Mouse (Mus musculus) stomach, embryonic 16.5 days (tissue): ENCODE data around the gene Smyd2. TPM values are rescaled to one million over a fixed set of nuclear protein-coding genes. Genes with fewer than 3 reads are reported as not detected.

Experiments
- ATAC-seq: fragments of 200-750 bp; cut with Nextera tagmentation; 2 replicates; pipeline ENCODE4 v1.8.0; 2017; ENCODE audit warnings: moderate number of reproducible peaks, moderate TSS enrichment; ENCODE audit not compliant: insufficient read depth, low FRiP score
- H3K27ac ChIP-seq: fragments of 300-500 bp; sonication (generic); 2 replicates; pipeline ENCODE4 v1.5.1; 2014; ENCODE audit warnings: low read length
- H3K27me3 ChIP-seq: fragments of 300-500 bp; sonication (generic); 2 replicates; pipeline ENCODE4 v1.6.1; 2014; ENCODE audit warnings: low read length, control low read depth, mixed read lengths; ENCODE audit not compliant: control insufficient read depth, insufficient read depth
- H3K36me3 ChIP-seq: fragments of 300-500 bp; sonication (generic); 2 replicates; pipeline ENCODE4 v1.6.1; 2014; ENCODE audit warnings: low read length; ENCODE audit not compliant: control insufficient read depth, insufficient read depth
- H3K4me1 ChIP-seq: fragments of 300-500 bp; sonication (generic); 2 replicates; pipeline ENCODE4 v1.6.1; 2014; ENCODE audit warnings: low read length, control low read depth, mixed read lengths; ENCODE audit not compliant: control insufficient read depth, insufficient read depth
- H3K4me2 ChIP-seq: fragments of 300-500 bp; sonication (generic); 2 replicates; pipeline ENCODE4 v1.6.1; 2014; ENCODE audit warnings: low read depth, low read length, mixed read lengths
- H3K4me3 ChIP-seq: fragments of 300-500 bp; sonication (generic); replicated peaks from 2 replicates; pipeline ENCODE4 v1.5.1; 2014; ENCODE audit warnings: mild to moderate bottlenecking, low read length
- H3K9ac ChIP-seq: fragments of 300-500 bp; sonication (generic); 2 replicates; pipeline ENCODE4 v1.6.1; 2014; ENCODE audit warnings: low read length
- H3K9me3 ChIP-seq: fragments of 300-500 bp; sonication (generic); replicated peaks from 2 replicates; pipeline ENCODE4 v1.6.1; 2016; ENCODE audit warnings: low read length, control low read depth; ENCODE audit not compliant: control insufficient read depth
- WGBS: fragments of 180-500 bp; shearing (Covaris S2); extraction: QIAGEN DNeasy Blood & Tissue Kit; methylation state at CpG from one replicate; pipeline ENCODE4 v1.1.7; 2014; 5-methylcytosine and 5-hydroxymethylcytosine counted together
- polyA plus RNA-seq: library from polyadenylated mRNA; unstranded; fragments of >200 nt; fragmentation: Nextera tagmentation; extraction: Ambion mirVana; gene quantifications from 2 replicates; pipeline ENCODE4 v1.2.1, GENCODE M21; 2015

Gene Smyd2
- polyA plus RNA-seq, 1 experiment from 2014 or later, result 79.8 TPM

GRCm38 (mm10) chr1:189922721-189923120, 558 bp upstream of the Smyd2 start:
- no peaks in the 10 kb centered on the region for H3K36me3 ChIP-seq
- ATAC-seq, result no peak
- H3K9ac ChIP-seq, result peak overlapping the region; percentile 93
- no peak overlapping the region for H3K27ac ChIP-seq
- peak overlapping the region; percentile 91 for H3K4me2 ChIP-seq
- H3K4me1 ChIP-seq, result peaks cover 19% of the 10 kb centered on the region
- no peaks in the 10 kb centered on the region for H3K27me3 ChIP-seq
- no peaks in the 10 kb centered on the region for H3K9me3 ChIP-seq
- H3K4me3 ChIP-seq, result peak overlapping the region; percentile 81
- WGBS, result 23% methylated on average over 9 of the region's 9 CpGs

DNA sequence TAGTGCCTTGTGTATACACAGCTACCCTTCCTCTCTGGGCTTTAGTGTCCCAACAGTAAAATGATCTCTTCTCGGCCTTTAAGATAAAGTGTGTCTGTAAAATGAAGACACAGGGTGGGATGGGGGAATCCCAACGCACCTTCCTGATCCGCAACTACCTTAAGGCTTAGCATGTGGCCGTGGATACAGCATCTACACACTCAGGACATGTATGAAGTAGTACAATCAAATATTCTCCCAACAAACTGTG, 670 bp downstream of the Smyd2 start:
- H3K9ac ChIP-seq, result peak overlapping the region; percentile 93
- H3K36me3 ChIP-seq, result no peaks in the 10 kb centered on the region
- 4% methylated on average over 4 of the region's 4 CpGs for WGBS
- H3K9me3 ChIP-seq, result no peaks in the 10 kb centered on the region
- H3K4me2 ChIP-seq, result peak overlapping the region; percentile 91
- H3K4me3 ChIP-seq, result peak overlapping the region; percentile 81
- H3K27ac ChIP-seq, result peak overlapping the region; percentile 57; the same call in 1 of the 2 replicates
- no peak for ATAC-seq
- H3K27me3 ChIP-seq, result no peaks in the 10 kb centered on the region
- H3K4me1 ChIP-seq, result peaks cover 19% of the 10 kb centered on the region

GRCm38 (mm10) chr1:189920701-189921567, 1.2 kb downstream of the Smyd2 start:
- H3K9ac ChIP-seq, result peak overlapping the region; percentile 93
- H3K4me3 ChIP-seq, result peak overlapping the region; percentile 81
- no peaks in the 10 kb centered on the region for H3K27me3 ChIP-seq
- no peaks in the 10 kb centered on the region for H3K9me3 ChIP-seq
- no peaks in the 10 kb centered on the region for H3K36me3 ChIP-seq
- whole genome bisulfite sequencing, result 38% methylated on average over 28 of the region's 28 CpGs
- peak; percentile 34; the same call in 1 of the 2 replicates for ATAC-seq
- peaks cover 19% of the 10 kb centered on the region for H3K4me1 ChIP-seq
- peak overlapping the region; percentile 91 for H3K4me2 ChIP-seq
- H3K27ac ChIP-seq, result no peak overlapping the region

GRCm38 (mm10) chr1:189919756-189920155, 2.4 kb downstream of the Smyd2 start:
- no peaks in the 10 kb centered on the region for H3K27me3 ChIP-seq
- H3K9me3 ChIP-seq, result no peaks in the 10 kb centered on the region
- H3K27ac ChIP-seq, result no peak overlapping the region
- H3K4me3 ChIP-seq, result no peak overlapping the region
- no peak overlapping the region for H3K4me2 ChIP-seq
- 86% methylated on average over 3 of the region's 3 CpGs for WGBS
- no peaks in the 10 kb centered on the region for H3K36me3 ChIP-seq
- ATAC-seq, result no peak
- H3K9ac ChIP-seq, result no peak overlapping the region
- H3K4me1 ChIP-seq, result peaks cover 19% of the 10 kb centered on the region

- Histone ChIP-seq H3K4me1 (peaks cover 15% of the 10 kb centered on the region; the same call in 1 of the 2 replicates), H3K27me3 (no peaks in the 10 kb centered on the region), H3K4me3 (no peak overlapping the region), H3K27ac (no peak overlapping the region), H3K9ac (no peak overlapping the region), H3K4me2 (no peak overlapping the region), H3K36me3 (0 out of 2 replicates have a peak, but pooled peaks cover 3% of the 10 kb centered on the region), H3K9me3 (no peaks in the 10 kb centered on the region)
- no peak for ATAC-seq
- 53% methylated on average over 4 of the region's 4 CpGs for WGBS
Observed at GRCm38 (mm10) chr1:189917126-189917500, 5.0 kb downstream of the Smyd2 start.

DNA sequence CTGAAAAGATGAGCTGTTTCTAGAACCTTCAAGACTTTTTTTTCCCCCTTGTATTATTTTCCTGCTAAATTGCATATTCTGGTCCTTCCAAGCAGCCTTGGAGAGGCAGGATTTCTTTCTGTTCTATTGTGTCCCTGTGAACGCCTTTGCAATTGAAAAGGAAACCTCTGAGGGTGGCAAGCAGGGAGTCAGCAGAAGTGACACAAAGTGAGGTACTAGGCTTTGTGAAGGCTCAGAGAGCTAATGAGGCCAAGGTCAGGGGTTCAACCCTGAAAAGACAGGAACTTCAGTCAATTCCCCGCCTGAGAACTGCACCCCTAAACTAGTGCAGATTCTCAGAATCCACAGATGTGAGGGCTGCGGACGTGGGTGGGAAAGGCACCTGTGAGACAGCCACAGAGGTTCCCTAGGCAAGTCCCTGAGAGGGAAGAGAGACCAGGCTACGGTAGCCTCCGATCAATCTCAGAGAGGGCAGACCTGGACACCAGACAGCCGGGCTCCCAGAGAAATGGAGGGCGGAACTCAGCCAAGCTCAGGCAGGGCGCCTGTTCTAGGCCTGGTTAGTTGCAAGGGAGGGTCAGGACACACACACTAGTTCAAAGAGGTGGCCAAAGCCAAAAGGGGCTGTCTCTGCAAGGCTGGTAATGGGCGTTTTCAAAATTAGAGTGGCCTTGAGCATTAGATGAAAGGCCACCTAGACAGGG, 5.6 kb downstream of the Smyd2 start:
- no peaks in the 10 kb centered on the region for H3K27me3 ChIP-seq
- ATAC-seq, result no peak
- peaks cover 15% of the 10 kb centered on the region; the same call in 1 of the 2 replicates for H3K4me1 ChIP-seq
- WGBS, result 62% methylated on average over 10 of the region's 10 CpGs
- H3K36me3 ChIP-seq, result 0 out of 2 replicates have a peak, but pooled peaks cover 3% of the 10 kb centered on the region
- H3K9me3 ChIP-seq, result no peaks in the 10 kb centered on the region
- no peak overlapping the region for H3K27ac ChIP-seq
- no peak overlapping the region for H3K4me3 ChIP-seq
- no peak overlapping the region for H3K4me2 ChIP-seq
- H3K9ac ChIP-seq, result 0 out of 2 replicates have a peak overlapping the region, but pooled peaks have one; percentile 3

- H3K9ac ChIP-seq, result no peak overlapping the region
- 0 out of 2 replicates have a peak, but pooled peaks cover 10% of the 10 kb centered on the region for H3K36me3 ChIP-seq
- H3K4me3 ChIP-seq, result no peak overlapping the region
- no peak for ATAC-seq
- WGBS, result 80% methylated on average over 21 of the region's 21 CpGs
- peaks cover 11% of the 10 kb centered on the region; the same call in 1 of the 2 replicates for H3K4me1 ChIP-seq
- no peaks in the 10 kb centered on the region for H3K27me3 ChIP-seq
- H3K9me3 ChIP-seq, result no peaks in the 10 kb centered on the region
- H3K27ac ChIP-seq, result no peak overlapping the region
- no peak overlapping the region for H3K4me2 ChIP-seq
Observed at GRCm38 (mm10) chr1:189913093-189913760, 8.9 kb downstream of the Smyd2 start.

DNA sequence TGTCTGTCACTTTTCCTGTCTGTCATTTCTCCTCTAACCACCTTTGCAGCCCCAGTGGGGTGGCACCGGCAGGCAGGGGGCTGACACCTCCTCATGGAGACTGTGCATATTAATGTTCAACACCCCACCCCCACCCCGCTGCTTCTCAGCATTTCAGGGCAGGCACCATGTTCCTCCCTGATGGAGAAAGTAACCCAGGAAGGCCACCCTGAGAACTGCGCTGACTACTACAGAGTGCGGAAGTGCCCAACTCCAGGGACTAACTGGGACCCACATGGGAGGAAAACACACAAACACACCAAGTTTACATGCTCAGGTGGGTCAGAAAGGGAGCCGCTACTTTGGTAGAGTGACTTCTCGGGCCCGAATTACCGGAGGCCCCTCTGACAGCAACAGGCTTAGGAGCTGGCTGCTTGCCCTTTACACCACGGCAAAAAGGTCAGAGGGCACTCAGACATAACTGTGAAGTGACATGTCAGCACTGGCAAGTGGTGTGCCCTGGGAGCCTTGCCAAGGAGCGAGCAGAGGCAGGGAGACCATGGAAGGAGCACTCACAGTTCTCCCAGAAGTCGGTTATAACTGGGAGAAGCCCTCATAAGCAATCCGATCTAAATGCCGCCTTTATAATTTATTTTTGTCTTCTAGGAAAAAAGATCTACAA, 11.3 kb downstream of the Smyd2 start:
- H3K27me3 ChIP-seq, result no peaks in the 10 kb centered on the region
- 0 out of 2 replicates have a peak, but pooled peaks cover 10% of the 10 kb centered on the region for H3K36me3 ChIP-seq
- no peak overlapping the region for H3K9ac ChIP-seq
- H3K9me3 ChIP-seq, result no peaks in the 10 kb centered on the region
- peaks cover 11% of the 10 kb centered on the region; the same call in 1 of the 2 replicates for H3K4me1 ChIP-seq
- H3K4me2 ChIP-seq, result no peak overlapping the region
- WGBS, result 54% methylated on average over 13 of the region's 13 CpGs
- ATAC-seq, result no peak
- no peak overlapping the region for H3K27ac ChIP-seq
- no peak overlapping the region for H3K4me3 ChIP-seq
